Mouse (Mus musculus): ENCODE measurements at regions not wholly inside any gene's neighbourhood (a gene's known extent, or its start where the extent isn't known, plus 50 kb on each side); places are given as distances from the start of the nearest gene placed in this dataset.

- no peak for TF ChIP-seq POLR2A (IDR thresholded peaks at IDR 0.05; ENCODE audit: insufficient read length, low read depth)
- no peak for TF ChIP-seq CEBPB (IDR thresholded peaks at IDR 0.05; ENCODE audit: insufficient read depth, poor library complexity, severe bottlenecking)
- TF ChIP-seq POLR2AphosphoS2 (IDR thresholded peaks at IDR 0.05; ENCODE audit: insufficient read length, low read depth): no peak
- TF ChIP-seq MYOG (IDR thresholded peaks at IDR 0.05; ENCODE audit: control insufficient read depth in 1 of 3, insufficient read depth in 1 of 3, insufficient read length in 2 of 3, low read depth in 2 of 3): no peak
- no peak for TF ChIP-seq TCF12 (IDR thresholded peaks at IDR 0.05; ENCODE audit: insufficient read depth, poor library complexity, severe bottlenecking)
- no peak for TF ChIP-seq MAX (IDR thresholded peaks at IDR 0.05; ENCODE audit: low read depth)
- no peak for TF ChIP-seq USF1 (IDR thresholded peaks at IDR 0.05; ENCODE audit: low read depth)
- TF ChIP-seq REST (IDR thresholded peaks at IDR 0.05; ENCODE audit: insufficient read depth, insufficient read length): no peak
Observed at GRCm38 (mm10) chr4:54356041-54356427, 530.2 kb downstream of the Tmem38b start.
